Mouse (Mus musculus) adrenal gland, adult 8-10 months (tissue): ENCODE measurements around the gene Zic1. TPM values are rescaled to one million over a fixed set of nuclear protein-coding genes. Genes with fewer than 3 reads are reported as not detected.

Experiments used
- DNase-seq: peaks from one replicate; pipeline ENCODE4 v3.0.0; 2022
- total RNA-seq, 4 experiments: library from RNA; stranded (reverse); gene quantifications; 2 replicates each; pipeline ENCODE4 v1.2.4; 2022

Gene Zic1
- total RNA-seq, 4 experiments from 2014 or later: 0.28 TPM; not detected in 3

- DNase-seq: no peak
Observed at GRCm38 (mm10) chr9:91366999-91367811, 1.6 kb upstream of the Zic1 start.

- no peak for DNase-seq
Observed at GRCm38 (mm10) chr9:91366226-91366998, 802 bp upstream of the Zic1 start.

- no peak for DNase-seq
Observed at GRCm38 (mm10) chr9:91364971-91365501, 574 bp downstream of the Zic1 start.

GRCm38 (mm10) chr9:91364127-91364970 lies 1.3 kb downstream of the Zic1 start:
- DNase-seq: no peak

- DNase-seq: no peak
Observed at GRCm38 (mm10) chr9:91363814-91364126, 1.8 kb downstream of the Zic1 start.

- no peak for DNase-seq
Observed at GRCm38 (mm10) chr9:91363011-91363730, 2.4 kb downstream of the Zic1 start.

GRCm38 (mm10) chr9:91361856-91362601 lies 3.6 kb downstream of the Zic1 start, which contains the start of gene Zic4:
Gene Zic4, plus strand, starts transcription at chr9:91362413.
- DNase-seq: no peak

GRCm38 (mm10) chr9:91361033-91361855 lies 4.4 kb downstream of the Zic1 start:
- no peak for DNase-seq

- no peak for DNase-seq
Observed at GRCm38 (mm10) chr9:91360151-91361032, 5.2 kb downstream of the Zic1 start.

- DNase-seq: no peak
Observed at GRCm38 (mm10) chr9:91358851-91359687, 6.5 kb downstream of the Zic1 start.

GRCm38 (mm10) chr9:91357321-91357720 lies 8.3 kb downstream of the Zic1 start:
- DNase-seq: no peak

- DNase-seq: no peak
Observed at GRCm38 (mm10) chr9:91356353-91356740, 9.3 kb downstream of the Zic1 start.

GRCm38 (mm10) chr9:91355629-91356352 lies 9.8 kb downstream of the Zic1 start:
- DNase-seq: no peak

- no peak for DNase-seq
Observed at GRCm38 (mm10) chr9:91355270-91355589, 10.4 kb downstream of the Zic1 start.

GRCm38 (mm10) chr9:91354434-91355269 lies 11.0 kb downstream of the Zic1 start:
- DNase-seq: no peak

- no peak for DNase-seq
Observed at GRCm38 (mm10) chr9:91353551-91354433, 11.8 kb downstream of the Zic1 start.
